Mouse (Mus musculus) kidney, embryonic 15.5 days (tissue): ENCODE results near the gene Tmco1. TPM values are rescaled to one million over a fixed set of nuclear protein-coding genes. Genes with fewer than 3 reads are reported as not detected.

Experiments
- ATAC-seq: fragments of 200-750 bp; cut with Nextera tagmentation; replicated peaks from 2 replicates; pipeline ENCODE4 v1.8.0; 2017; ENCODE audit warnings: moderate TSS enrichment; ENCODE audit not compliant: low FRiP score
- H3K27ac ChIP-seq: fragments of 300-500 bp; sonication (generic); 2 replicates; pipeline ENCODE4 v1.5.1; 2015; ENCODE audit warnings: mild to moderate bottlenecking, inconsistent platforms
- H3K27me3 ChIP-seq: fragments of 300-500 bp; sonication (generic); 2 replicates; pipeline ENCODE4 v1.6.1; 2015; ENCODE audit warnings: inconsistent platforms
- H3K36me3 ChIP-seq: fragments of 300-500 bp; sonication (generic); 2 replicates; pipeline ENCODE4 v1.6.1; 2015; ENCODE audit warnings: inconsistent platforms
- H3K4me1 ChIP-seq: fragments of 300-500 bp; sonication (generic); 2 replicates; pipeline ENCODE4 v1.6.1; 2015; ENCODE audit warnings: inconsistent platforms
- H3K4me2 ChIP-seq: fragments of 300-500 bp; sonication (generic); 2 replicates; pipeline ENCODE4 v1.6.1; 2015; ENCODE audit warnings: moderate library complexity, mild to moderate bottlenecking, inconsistent platforms
- H3K4me3 ChIP-seq: fragments of 300-500 bp; sonication (generic); replicated peaks from 2 replicates; pipeline ENCODE4 v1.5.1; 2015; ENCODE audit warnings: mild to moderate bottlenecking, inconsistent platforms
- H3K9ac ChIP-seq: fragments of 300-500 bp; sonication (generic); 2 replicates; pipeline ENCODE4 v1.6.1; 2015; ENCODE audit warnings: mild to moderate bottlenecking, inconsistent platforms
- H3K9me3 ChIP-seq: fragments of 300-500 bp; sonication (generic); replicated peaks from 2 replicates; pipeline ENCODE4 v1.6.1; 2016; ENCODE audit warnings: inconsistent platforms
- WGBS: fragments of 180-500 bp; shearing (Covaris S2); methylation state at CpG from one replicate; pipeline ENCODE4 v1.1.7; 2015; ENCODE audit warnings: mixed read lengths; 5-methylcytosine and 5-hydroxymethylcytosine counted together
- polyA plus RNA-seq: library from polyadenylated mRNA; unstranded; fragments of >200 nt; fragmentation: Nextera tagmentation; extraction: Ambion mirVana; gene quantifications from 2 replicates; pipeline ENCODE4 v1.2.1, GENCODE M21; 2015

Gene Tmco1
- polyA plus RNA-seq, 1 experiment from 2014 or later: 98.1 TPM

DNA sequence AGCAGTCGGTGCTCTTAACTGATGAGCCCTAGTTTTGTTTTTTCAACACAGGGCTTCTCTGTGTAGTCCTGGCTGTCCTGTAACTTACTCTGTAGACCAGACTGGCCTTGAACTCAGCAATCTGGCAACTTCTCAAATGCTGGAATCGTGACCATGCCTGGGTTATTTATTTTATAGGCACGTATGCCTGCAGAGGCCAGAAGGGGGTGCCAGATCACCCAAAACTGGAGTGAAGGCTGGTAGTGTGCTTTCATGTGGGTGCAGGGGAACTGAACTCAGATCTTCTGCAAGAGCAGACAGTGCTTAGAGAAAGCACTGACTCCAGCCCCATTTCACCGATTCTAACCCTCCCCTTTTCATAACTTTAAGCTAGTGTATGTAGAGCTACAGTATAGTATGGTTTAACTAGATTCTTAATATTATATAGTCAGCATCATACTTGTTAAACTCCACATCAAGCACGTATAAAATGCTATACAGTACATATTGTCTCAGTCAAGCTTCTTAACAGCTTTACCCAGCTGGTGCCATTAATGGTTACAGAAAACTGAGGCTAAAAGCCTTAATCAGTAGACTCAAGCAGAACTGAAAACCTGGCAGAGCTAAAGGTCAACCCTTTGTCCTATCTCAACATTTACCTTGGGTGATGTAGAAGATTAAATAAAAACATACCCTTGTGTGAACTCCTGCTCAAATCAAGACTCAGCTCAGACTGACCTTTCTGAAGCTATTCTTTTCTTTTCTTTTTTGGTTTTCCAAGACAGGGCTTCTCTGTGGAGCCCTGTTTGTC is 1.5 kb upstream of the Tmco1 start:
- Histone ChIP-seq H3K27ac (no peak overlapping the region), H3K4me1 (peaks cover 8% of the 10 kb centered on the region; the same call in 1 of the 2 replicates), H3K36me3 (0 out of 2 replicates have a peak, but pooled peaks cover 3% of the 10 kb centered on the region), H3K27me3 (no peaks in the 10 kb centered on the region), H3K4me2 (no peak overlapping the region), H3K9me3 (no peaks in the 10 kb centered on the region), H3K4me3 (no peak overlapping the region), H3K9ac (no peak overlapping the region)
- whole genome bisulfite sequencing: 67% methylated on average over 5 of the region's 5 CpGs
- no peak for ATAC-seq

DNA sequence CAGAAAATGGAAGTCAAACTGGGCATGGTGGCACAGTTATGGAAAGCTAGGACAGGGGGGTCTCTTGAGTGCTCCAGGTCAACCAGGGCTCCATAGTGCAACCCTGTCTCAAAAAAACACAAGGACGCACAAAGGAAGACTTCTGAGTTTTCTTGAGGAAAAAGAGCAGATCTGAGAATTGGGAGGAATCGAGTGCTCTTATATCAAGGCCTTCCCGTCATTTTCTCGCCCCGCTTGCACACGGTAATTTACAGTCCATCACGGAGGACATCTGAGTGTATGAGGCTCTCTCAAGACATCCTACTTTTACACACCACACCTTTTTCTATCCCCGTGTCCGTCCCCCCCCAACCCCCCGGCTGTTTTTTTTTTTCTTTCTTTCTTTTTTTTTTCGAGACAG is 504 bp upstream of the Tmco1 start:
- 54% methylated on average over 11 of the region's 11 CpGs for WGBS
- Histone ChIP-seq H3K4me3 (peak overlapping the region; percentile 75), H3K4me2 (peak overlapping the region; percentile 73), H3K36me3 (peaks cover 10% of the 10 kb centered on the region), H3K4me1 (peaks cover 8% of the 10 kb centered on the region; the same call in 1 of the 2 replicates), H3K9ac (peak overlapping the region; percentile 95), H3K27me3 (no peaks in the 10 kb centered on the region), H3K27ac (peak overlapping the region; percentile 93; the same call in 1 of the 2 replicates), H3K9me3 (no peaks in the 10 kb centered on the region)
- no peak for ATAC-seq

DNA sequence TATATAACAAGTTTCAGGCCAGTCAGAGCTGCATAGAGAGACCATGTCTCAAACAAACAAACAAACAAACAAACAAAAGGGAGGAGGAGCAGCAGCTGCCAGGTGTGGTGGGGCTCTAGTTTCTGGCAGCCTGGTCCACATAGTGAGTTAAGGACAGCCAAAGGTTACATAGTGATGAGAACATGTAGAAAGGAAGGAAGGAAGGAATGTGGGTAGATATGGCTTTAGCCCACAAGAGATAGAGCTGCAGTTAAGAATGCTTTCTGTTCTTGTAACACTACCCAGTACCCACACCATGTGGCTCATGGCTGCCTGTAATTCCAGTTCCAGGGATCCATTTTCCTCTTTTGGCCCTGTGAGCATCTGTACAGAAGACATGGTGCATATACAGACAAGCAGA is 4.2 kb downstream of the Tmco1 start:
- Histone ChIP-seq H3K27me3 (no peaks in the 10 kb centered on the region), H3K4me2 (no peak overlapping the region), H3K36me3 (peaks cover 37% of the 10 kb centered on the region), H3K9me3 (no peaks in the 10 kb centered on the region), H3K9ac (no peak overlapping the region), H3K4me3 (no peak overlapping the region), H3K4me1 (peaks cover 8% of the 10 kb centered on the region; the same call in 1 of the 2 replicates), H3K27ac (no peak overlapping the region)
- no peak for ATAC-seq

DNA sequence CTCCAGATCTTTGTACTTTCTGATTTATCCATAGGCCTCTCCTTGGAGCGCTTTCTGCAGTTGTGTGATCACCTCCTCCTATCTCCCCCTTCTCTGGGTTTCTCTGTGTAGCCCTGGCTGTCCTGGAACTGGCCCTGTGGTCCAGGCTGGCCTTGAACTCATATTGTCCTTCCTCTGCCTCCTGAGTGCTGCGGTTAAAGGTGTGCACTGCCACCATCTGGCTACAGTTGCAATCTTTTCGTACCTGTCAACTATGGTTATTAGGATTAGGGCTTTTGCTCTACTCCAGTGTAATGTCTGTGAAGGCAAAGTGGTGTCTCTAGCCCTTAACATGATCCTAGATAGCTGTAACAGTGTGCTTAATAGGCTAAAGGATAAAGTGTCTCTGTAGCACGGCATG is 5.0 kb downstream of the Tmco1 start:
- no peaks in the 10 kb centered on the region for H3K27me3 ChIP-seq
- no peak for ATAC-seq
- H3K9ac ChIP-seq: no peak overlapping the region
- no peaks in the 10 kb centered on the region for H3K9me3 ChIP-seq
- no peak overlapping the region for H3K4me3 ChIP-seq
- H3K4me2 ChIP-seq: no peak overlapping the region
- peaks cover 45% of the 10 kb centered on the region for H3K36me3 ChIP-seq
- WGBS: 89% methylated on average over 4 of the region's 4 CpGs
- no peak overlapping the region for H3K27ac ChIP-seq
- peaks cover 4% of the 10 kb centered on the region; the same call in 1 of the 2 replicates for H3K4me1 ChIP-seq

DNA sequence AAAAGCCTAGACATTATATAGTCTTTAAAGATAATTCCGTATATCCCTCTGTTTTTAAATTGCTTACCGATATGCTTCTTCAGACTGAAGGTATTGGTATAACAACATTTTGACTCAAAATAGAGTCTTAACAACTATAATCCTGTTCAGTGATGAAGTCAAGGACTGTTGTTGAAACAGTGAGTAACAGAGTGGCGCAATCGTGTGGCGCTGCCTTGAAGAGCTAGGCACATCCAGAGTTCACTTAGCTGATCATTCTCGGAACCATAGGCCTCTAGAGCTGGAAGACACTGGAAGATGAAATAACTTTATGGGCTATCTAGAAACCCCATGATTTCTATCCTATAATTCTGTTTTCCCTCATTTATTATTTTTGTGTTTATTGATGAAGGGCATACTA is 13.5 kb downstream of the Tmco1 start:
- peaks cover 87% of the 10 kb centered on the region for H3K36me3 ChIP-seq
- no peaks in the 10 kb centered on the region for H3K27me3 ChIP-seq
- H3K4me1 ChIP-seq: no peaks in the 10 kb centered on the region
- H3K27ac ChIP-seq: no peak overlapping the region
- WGBS: 97% methylated on average over 6 of the region's 6 CpGs
- ATAC-seq: no peak
- H3K9me3 ChIP-seq: no peaks in the 10 kb centered on the region
- no peak overlapping the region for H3K9ac ChIP-seq
- H3K4me3 ChIP-seq: no peak overlapping the region
- no peak overlapping the region for H3K4me2 ChIP-seq

DNA sequence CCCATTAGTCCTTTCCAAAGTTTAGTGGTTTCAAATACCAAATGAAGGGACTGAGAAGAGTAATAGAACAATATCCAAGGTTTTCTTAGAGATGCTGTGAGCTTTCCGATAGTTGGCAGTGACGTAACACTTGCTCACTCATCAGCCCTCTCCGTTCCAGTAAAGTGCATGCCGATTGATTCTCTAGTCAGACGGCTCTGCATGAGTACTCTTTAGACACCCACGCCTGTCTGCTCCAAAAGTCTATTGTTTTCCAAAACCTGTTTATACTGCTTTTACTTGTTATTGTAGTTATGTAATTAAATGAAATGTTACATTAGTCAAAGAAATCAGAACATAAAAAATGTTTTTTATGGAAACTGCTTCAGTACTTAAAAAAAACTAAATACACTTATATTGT is 20.6 kb downstream of the Tmco1 start:
- Histone ChIP-seq H3K4me1 (no peaks in the 10 kb centered on the region), H3K27me3 (no peaks in the 10 kb centered on the region), H3K9ac (no peak overlapping the region), H3K9me3 (no peaks in the 10 kb centered on the region), H3K36me3 (peaks cover 76% of the 10 kb centered on the region), H3K4me2 (no peak overlapping the region), H3K27ac (no peak overlapping the region), H3K4me3 (no peak overlapping the region)
- ATAC-seq: no peak
- 88% methylated on average over 6 of the region's 6 CpGs for WGBS

DNA sequence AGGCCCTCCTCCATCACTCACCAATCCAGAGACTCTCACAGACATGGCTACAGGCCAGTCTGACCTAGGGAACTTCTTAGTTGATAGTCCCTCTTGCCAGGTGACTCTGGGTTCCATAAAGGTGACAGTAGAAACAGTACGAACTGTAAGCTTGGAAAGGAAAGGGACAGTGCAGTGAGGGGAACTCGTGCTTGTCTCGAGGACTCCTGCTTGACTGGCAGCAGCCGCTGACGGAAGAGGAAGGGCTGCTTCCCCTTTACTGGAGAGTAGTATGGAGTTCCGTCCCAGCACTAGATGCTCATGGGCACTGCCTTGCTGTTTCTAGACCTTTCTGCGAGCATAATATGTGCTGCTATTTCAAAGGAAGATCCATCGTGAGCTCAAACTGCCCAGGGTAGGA is 22.9 kb downstream of the Tmco1 start:
- Histone ChIP-seq H3K4me2 (no peak overlapping the region), H3K9me3 (no peaks in the 10 kb centered on the region), H3K27me3 (no peaks in the 10 kb centered on the region), H3K36me3 (peaks cover 64% of the 10 kb centered on the region), H3K4me1 (no peaks in the 10 kb centered on the region), H3K9ac (no peak overlapping the region), H3K27ac (no peak overlapping the region), H3K4me3 (no peak overlapping the region)
- WGBS: 93% methylated on average over 8 of the region's 8 CpGs
- no peak for ATAC-seq

DNA sequence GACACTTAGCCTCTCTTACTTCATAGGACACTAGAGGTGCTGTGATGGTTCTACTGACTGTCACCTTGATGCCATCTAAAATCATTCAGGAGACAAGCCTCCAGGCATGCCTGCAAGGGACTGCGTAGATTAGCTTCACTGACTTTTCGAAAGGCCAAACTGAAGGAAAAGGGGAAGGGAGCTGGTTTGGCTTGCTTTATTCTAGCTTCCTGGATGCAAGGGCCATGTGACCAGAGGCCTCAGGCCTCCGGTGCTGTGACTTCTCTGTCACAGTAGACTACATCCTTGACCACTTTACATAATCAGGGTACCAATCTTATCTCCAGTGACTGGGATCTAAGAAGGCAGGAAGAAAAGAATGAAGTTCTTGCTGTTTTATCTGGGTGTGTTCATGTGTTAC is 28.2 kb downstream of the Tmco1 start:
- Histone ChIP-seq H3K27me3 (peaks cover 11% of the 10 kb centered on the region; the same call in 1 of the 2 replicates), H3K9me3 (no peaks in the 10 kb centered on the region), H3K36me3 (peaks cover 23% of the 10 kb centered on the region), H3K4me3 (no peak overlapping the region), H3K4me2 (no peak overlapping the region), H3K4me1 (0 out of 2 replicates have a peak, but pooled peaks cover 5% of the 10 kb centered on the region), H3K27ac (no peak overlapping the region), H3K9ac (no peak overlapping the region)
- WGBS: 91% methylated on average over 3 of the region's 3 CpGs
- no peak for ATAC-seq

DNA sequence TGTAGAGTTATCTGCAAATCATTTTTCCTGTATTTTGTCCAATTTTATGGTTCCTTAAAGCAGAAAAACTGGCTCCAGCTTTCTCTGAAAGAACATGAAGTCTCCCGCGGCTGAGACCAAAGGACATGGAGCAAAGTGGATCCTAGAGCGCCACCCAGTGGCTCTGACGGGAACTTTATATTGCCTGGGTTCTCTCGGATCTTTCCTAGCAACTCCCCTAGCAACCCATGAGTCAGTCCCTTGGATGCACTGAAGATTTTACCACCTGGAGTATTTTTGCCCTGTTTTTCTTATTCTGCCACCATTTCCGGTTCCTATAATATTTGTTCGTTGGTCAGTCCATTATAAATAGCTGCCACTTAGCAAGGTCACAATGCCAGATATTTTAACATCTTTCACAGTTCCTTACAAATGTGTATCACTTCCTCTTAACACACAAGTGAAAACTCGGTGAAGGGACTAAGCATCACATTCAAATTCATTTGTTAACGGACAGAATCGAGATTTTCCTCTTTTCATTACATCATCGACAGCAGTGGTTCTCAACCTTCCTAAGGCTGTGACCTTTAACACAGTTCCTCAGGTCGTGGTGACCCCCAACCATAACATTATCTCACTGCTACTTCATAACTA is 29.4 kb downstream of the Tmco1 start:
- H3K9ac ChIP-seq: no peak overlapping the region
- H3K36me3 ChIP-seq: peaks cover 13% of the 10 kb centered on the region
- peaks cover 12% of the 10 kb centered on the region; the same call in 1 of the 2 replicates for H3K27me3 ChIP-seq
- ATAC-seq: no peak
- 0 out of 2 replicates have a peak, but pooled peaks cover 5% of the 10 kb centered on the region for H3K4me1 ChIP-seq
- H3K9me3 ChIP-seq: no peaks in the 10 kb centered on the region
- 20% methylated on average over 12 of the region's 12 CpGs for WGBS
- no peak overlapping the region for H3K27ac ChIP-seq
- no peak overlapping the region for H3K4me3 ChIP-seq
- H3K4me2 ChIP-seq: no peak overlapping the region

DNA sequence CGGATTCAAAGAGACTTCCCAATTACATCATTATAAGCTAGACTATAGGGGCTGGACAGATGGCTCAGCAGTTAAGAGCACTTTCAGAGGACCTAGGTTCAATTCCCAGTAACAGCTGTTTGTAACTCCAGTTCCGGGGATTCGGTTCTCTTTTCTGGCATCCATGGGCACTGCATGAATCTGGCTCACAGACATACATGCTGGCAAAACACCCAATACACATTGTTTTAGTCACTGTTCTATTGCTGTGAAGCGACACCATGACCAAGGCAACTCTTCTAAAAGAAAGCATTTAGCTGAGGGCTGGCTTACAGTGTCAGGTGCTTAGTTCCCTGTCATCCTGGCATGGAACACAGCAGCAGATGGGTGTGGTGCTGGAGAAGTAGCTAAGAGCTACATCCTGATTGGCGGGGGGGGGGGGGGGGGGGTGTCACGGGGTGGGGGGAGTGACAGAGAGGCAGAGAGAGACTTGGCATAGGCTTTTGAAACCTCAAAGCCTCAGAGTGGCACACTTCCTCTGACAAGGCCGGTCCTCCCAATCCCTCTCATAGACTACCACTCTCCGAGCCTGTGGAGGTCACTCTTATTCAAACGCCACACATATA is 31.1 kb downstream of the Tmco1 start:
- no peak overlapping the region for H3K9ac ChIP-seq
- no peak overlapping the region for H3K27ac ChIP-seq
- H3K4me1 ChIP-seq: 0 out of 2 replicates have a peak, but pooled peaks cover 5% of the 10 kb centered on the region
- H3K9me3 ChIP-seq: no peaks in the 10 kb centered on the region
- no peak overlapping the region for H3K4me2 ChIP-seq
- no peaks in the 10 kb centered on the region for H3K36me3 ChIP-seq
- H3K4me3 ChIP-seq: no peak overlapping the region
- WGBS: 76% methylated on average over 8 of the region's 9 CpGs
- no peak for ATAC-seq
- H3K27me3 ChIP-seq: peaks cover 12% of the 10 kb centered on the region; the same call in 1 of the 2 replicates

DNA sequence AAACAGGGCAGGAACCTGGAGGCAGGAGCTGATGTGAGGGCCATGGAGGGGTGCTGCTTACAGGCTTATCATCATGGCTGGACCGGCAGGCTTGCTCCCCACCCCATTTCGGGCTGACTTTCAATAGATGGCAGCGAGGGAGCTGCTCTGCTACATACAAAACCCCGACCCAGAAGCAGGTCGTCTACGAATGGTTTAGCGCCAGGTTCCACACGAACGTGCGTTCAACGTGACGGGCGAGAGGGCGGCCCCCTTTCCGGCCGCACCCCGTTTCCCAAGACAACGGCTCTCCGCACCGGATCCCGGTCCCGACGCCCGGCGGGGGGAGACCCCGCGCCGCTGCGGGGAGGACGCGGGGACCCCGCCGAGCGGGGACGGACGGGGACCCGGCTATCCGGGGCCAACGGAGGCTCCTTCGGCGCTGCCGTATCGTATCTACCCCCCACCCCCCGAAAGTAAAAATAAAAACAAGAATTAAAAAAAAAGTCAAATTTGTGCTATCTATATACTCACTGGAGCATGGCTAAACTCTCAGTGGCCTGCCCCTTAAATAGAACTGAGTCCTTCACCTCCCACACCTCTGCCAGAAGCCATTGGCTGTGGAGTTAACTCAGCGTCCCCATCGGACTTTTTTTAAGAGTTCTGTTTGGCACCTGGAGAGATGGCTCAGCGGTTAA is 32.1 kb downstream of the Tmco1 start:
- no peaks in the 10 kb centered on the region for H3K9me3 ChIP-seq
- peak overlapping the region; percentile 51 for H3K4me3 ChIP-seq
- H3K4me2 ChIP-seq: peak overlapping the region; percentile 89
- ATAC-seq: peak; percentile 66
- H3K36me3 ChIP-seq: no peaks in the 10 kb centered on the region
- no peak overlapping the region for H3K27ac ChIP-seq
- peak overlapping the region; percentile 41 for H3K9ac ChIP-seq
- 0 out of 2 replicates have a peak, but pooled peaks cover 5% of the 10 kb centered on the region for H3K4me1 ChIP-seq
- WGBS: 1% methylated on average over 47 of the region's 47 CpGs
- H3K27me3 ChIP-seq: peaks cover 12% of the 10 kb centered on the region; the same call in 1 of the 2 replicates
